Mouse (Mus musculus) myocyte (in vitro differentiated cells): Measurements from ENCODE around the gene Inf2. TPM values are rescaled to one million over a fixed set of nuclear protein-coding genes. Genes with fewer than 3 reads are reported as not detected.

Source experiments
- H3K27me3 ChIP-seq: one replicate; pipeline ENCODE4 v1.6.1; 2011; ENCODE audit not compliant: control insufficient read depth, insufficient read depth, insufficient read length
- H3K36me3 ChIP-seq: one replicate; pipeline ENCODE4 v1.6.1; 2011; ENCODE audit not compliant: control insufficient read depth, insufficient read depth
- H3K4me2 ChIP-seq: one replicate; pipeline ENCODE4 v1.6.1; 2011; ENCODE audit warnings: low read depth, control low read depth
- H3K4me3 ChIP-seq: one replicate; pipeline ENCODE4 v1.5.1; 2011; ENCODE audit warnings: mild to moderate bottlenecking, control low read depth, moderate library complexity
- H3K79me2 ChIP-seq: one replicate; pipeline ENCODE4 v1.6.1; 2011; ENCODE audit not compliant: control insufficient read depth, insufficient read depth
- H3ac ChIP-seq: one replicate; pipeline ENCODE4 v1.6.1; 2011; ENCODE audit not compliant: control insufficient read depth, insufficient read length
- CEBPB ChIP-seq: IDR thresholded peaks from 2 replicates; pipeline ENCODE4 v1.6.1; 2011; ENCODE audit warnings: mild to moderate bottlenecking, moderate library complexity; ENCODE audit not compliant: poor library complexity, insufficient read depth, severe bottlenecking
- E2F4 ChIP-seq: IDR thresholded peaks from one replicate; pipeline ENCODE4 v1.6.1; 2011; ENCODE audit warnings: mild to moderate bottlenecking, control low read depth, moderate library complexity; ENCODE audit not compliant: insufficient read depth
- MAX ChIP-seq: IDR thresholded peaks from one replicate; pipeline ENCODE4 v1.6.1; 2011; ENCODE audit warnings: low read depth, mild to moderate bottlenecking, control low read depth
- MYOD1 ChIP-seq, 3 experiments: IDR thresholded peaks; one replicate each; pipeline ENCODE4 v1.6.1; 2011; ENCODE audit warnings: control low read depth in 2 of 3, low read depth in 2 of 3, mild to moderate bottlenecking in 2 of 3, moderate library complexity in 1 of 3; ENCODE audit not compliant: insufficient read length in 2 of 3, control insufficient read depth in 1 of 3
- MYOG ChIP-seq, 3 experiments: IDR thresholded peaks; one replicate each; pipeline ENCODE4 v1.6.1; 2011; ENCODE audit warnings: control low read depth in 2 of 3, low read depth in 2 of 3, mild to moderate bottlenecking in 2 of 3; ENCODE audit not compliant: insufficient read length in 2 of 3, control insufficient read depth in 1 of 3, insufficient read depth in 1 of 3
- POLR2A ChIP-seq: IDR thresholded peaks from one replicate; pipeline ENCODE4 v1.6.1; 2011; ENCODE audit warnings: low read depth, mild to moderate bottlenecking, control low read depth, moderate library complexity; ENCODE audit not compliant: insufficient read length
- POLR2AphosphoS2 ChIP-seq: IDR thresholded peaks from one replicate; pipeline ENCODE4 v1.6.1; 2011; ENCODE audit warnings: low read depth, control low read depth; ENCODE audit not compliant: insufficient read length
- REST ChIP-seq: IDR thresholded peaks from one replicate; pipeline ENCODE4 v1.6.1; 2011; ENCODE audit warnings: mild to moderate bottlenecking, control low read depth, moderate library complexity; ENCODE audit not compliant: insufficient read depth, insufficient read length
- SRF ChIP-seq: IDR thresholded peaks from one replicate; pipeline ENCODE4 v1.6.1; 2011; ENCODE audit warnings: low read depth; ENCODE audit not compliant: control insufficient read depth, insufficient read length
- TCF12 ChIP-seq: IDR thresholded peaks from one replicate; pipeline ENCODE4 v1.6.1; 2011; ENCODE audit warnings: mild to moderate bottlenecking, control low read depth; ENCODE audit not compliant: poor library complexity, insufficient read depth, severe bottlenecking
- TCF3 ChIP-seq: IDR thresholded peaks from one replicate; pipeline ENCODE4 v1.6.1; 2011; ENCODE audit warnings: low read depth, control low read depth; ENCODE audit not compliant: insufficient read length
- USF1 ChIP-seq: IDR thresholded peaks from one replicate; pipeline ENCODE4 v1.6.1; 2011; ENCODE audit warnings: low read depth, mild to moderate bottlenecking, control low read depth, moderate library complexity
- polyA plus RNA-seq: library from polyadenylated mRNA; unstranded; fragments of >200 nt; fragmentation: generic; extraction: Trizol; gene quantifications from one replicate; pipeline ENCODE4 v1.2.1, GENCODE M21; 2012; ENCODE audit warnings: missing spikeins

Inf2 gene
- polyA plus RNA-seq, 1 experiment = 70.1 TPM

DNA sequence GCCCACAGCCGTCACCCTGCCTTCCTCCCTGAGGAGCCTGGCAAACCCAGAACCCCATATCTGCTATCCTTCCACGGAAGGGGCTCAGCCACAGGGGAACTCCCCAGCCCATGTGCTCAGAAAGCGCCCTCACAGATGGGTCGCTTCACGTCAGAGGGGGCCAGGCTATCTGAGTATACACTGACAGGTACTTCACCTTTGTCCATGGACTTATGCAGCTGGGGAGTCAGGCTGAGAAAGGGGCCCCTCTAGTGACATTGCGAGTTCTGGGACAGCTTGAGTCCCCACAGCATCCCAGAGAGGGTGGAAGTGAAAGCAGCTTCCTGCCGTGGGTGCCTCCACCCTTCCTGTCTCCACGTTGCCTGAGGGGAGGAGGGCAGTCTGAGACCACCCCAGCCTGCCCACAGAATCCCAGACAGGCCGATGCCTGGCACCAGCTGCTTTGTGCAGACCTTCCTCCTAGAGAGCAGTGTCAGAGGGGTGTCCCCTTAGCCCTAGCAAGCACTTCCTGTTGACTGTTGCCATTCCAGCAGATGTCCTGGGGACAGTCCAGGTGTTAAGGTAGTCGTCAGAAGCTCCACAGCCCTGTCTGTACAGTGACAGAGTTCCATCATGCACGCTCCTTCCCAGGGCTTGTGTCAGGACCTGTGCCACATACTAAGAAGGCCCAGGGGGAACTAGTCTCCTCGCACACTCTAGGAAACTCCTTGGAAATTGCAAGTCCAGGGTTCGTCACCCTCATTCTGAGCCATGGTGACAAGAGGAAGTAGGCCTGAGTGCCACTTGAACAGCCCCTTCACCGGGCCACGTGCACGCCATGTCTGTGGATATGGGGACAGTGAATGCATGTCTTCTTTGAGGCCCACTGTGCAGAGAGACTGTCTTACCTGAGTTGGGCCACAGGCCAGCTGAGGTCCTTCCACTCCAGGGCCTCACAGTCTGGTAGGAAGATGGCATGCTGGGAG, 5.6 kb downstream of the Inf2 start:
- no peak overlapping the region for H3ac ChIP-seq
- H3K79me2 ChIP-seq = peaks cover 95% of the 10 kb centered on the region
- H3K4me2 ChIP-seq = peak overlapping the region; percentile 53
- H3K27me3 ChIP-seq = no peaks in the 10 kb centered on the region
- no peaks in the 10 kb centered on the region for H3K36me3 ChIP-seq
- H3K4me3 ChIP-seq = no peak overlapping the region
- TF ChIP-seq TCF3 (no peak), MYOG (IDR thresholded peaks at IDR 0.05; ENCODE audit: control insufficient read depth in 1 of 3, insufficient read depth in 1 of 3, insufficient read length in 2 of 3, low read depth in 2 of 3) (no peak), POLR2A (no peak), TCF12 (no peak), MYOD1 (IDR thresholded peaks at IDR 0.05; ENCODE audit: control insufficient read depth in 1 of 3, insufficient read length in 2 of 3, low read depth in 2 of 3) (no peak), SRF (no peak), USF1 (no peak), MAX (no peak), E2F4 (no peak)

DNA sequence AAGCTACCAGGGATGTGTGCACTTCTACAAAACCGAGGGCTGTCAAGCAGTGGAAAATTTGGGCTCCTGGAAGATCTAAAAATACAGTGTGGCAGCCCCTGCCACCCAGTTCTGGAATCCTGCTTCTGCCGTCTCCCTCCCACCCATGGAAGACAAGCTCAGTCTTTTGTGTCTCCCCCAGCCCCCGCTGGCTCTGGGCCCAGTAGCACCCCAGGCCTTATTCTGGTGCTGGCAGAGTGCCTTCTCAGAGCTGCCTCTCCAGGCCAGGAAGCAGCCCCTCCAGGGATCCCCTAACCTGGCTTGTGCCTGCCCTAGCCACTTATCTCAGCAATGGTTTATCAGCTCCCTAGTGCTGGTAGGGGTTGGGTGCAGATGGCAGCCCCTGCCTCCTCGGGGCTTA, 6.4 kb downstream of the Inf2 start:
- Histone ChIP-seq H3K4me2 (peak overlapping the region; percentile 53), H3K36me3 (no peaks in the 10 kb centered on the region)

DNA sequence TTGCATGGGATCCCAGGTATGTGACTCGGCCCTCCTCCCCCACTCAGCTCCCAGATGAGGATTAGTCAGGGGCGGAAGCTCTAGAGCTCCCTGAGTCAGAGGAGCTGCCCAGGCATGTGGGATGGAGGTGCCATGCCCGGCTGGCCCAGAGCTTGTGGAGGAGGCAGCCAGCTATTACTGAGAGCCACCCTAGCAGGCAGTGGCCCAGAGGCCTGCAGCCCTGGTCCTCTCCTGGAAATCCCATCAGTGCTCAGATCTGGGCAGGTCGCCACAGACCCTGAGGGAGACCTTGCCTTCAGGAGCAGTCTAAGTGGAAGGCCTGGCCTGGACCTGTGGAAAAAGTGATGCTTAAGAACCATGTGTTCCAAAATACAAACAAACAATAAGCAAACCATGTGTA, 7.0 kb downstream of the Inf2 start:
- H3K4me2 ChIP-seq = peak overlapping the region; percentile 53
- H3K4me3 ChIP-seq = no peak overlapping the region
- no peaks in the 10 kb centered on the region for H3K36me3 ChIP-seq
- peaks cover 81% of the 10 kb centered on the region for H3K79me2 ChIP-seq
- no peaks in the 10 kb centered on the region for H3K27me3 ChIP-seq
- TF ChIP-seq POLR2A = peak; percentile 36
- no peak for TF ChIP-seq SRF
- H3ac ChIP-seq = no peak overlapping the region

More for the DNA sequence above, 6.4 kb downstream of the Inf2 start:
- Histone ChIP-seq H3K27me3 (no peaks in the 10 kb centered on the region), H3ac (no peak overlapping the region), H3K79me2 (peaks cover 88% of the 10 kb centered on the region), H3K4me3 (no peak overlapping the region)
- TF ChIP-seq MYOD1 (IDR thresholded peaks at IDR 0.05; ENCODE audit: control insufficient read depth in 1 of 3, insufficient read length in 2 of 3, low read depth in 2 of 3) (no peak), REST (no peak), TCF12 (no peak), POLR2A (no peak), CEBPB (no peak), USF1 (no peak), TCF3 (no peak), POLR2AphosphoS2 (no peak), MYOG (IDR thresholded peaks at IDR 0.05; ENCODE audit: control insufficient read depth in 1 of 3, insufficient read depth in 1 of 3, insufficient read length in 2 of 3, low read depth in 2 of 3) (no peak), SRF (no peak), MAX (no peak), E2F4 (no peak)

GRCm38 (mm10) chr12:112596454-112596853, 7.9 kb downstream of the Inf2 start:
- Histone ChIP-seq H3K4me3 (no peak overlapping the region), H3K27me3 (no peaks in the 10 kb centered on the region), H3K79me2 (peaks cover 73% of the 10 kb centered on the region), H3K4me2 (peak overlapping the region; percentile 53), H3K36me3 (no peaks in the 10 kb centered on the region), H3ac (no peak overlapping the region)
- TF ChIP-seq POLR2A = no peak

DNA sequence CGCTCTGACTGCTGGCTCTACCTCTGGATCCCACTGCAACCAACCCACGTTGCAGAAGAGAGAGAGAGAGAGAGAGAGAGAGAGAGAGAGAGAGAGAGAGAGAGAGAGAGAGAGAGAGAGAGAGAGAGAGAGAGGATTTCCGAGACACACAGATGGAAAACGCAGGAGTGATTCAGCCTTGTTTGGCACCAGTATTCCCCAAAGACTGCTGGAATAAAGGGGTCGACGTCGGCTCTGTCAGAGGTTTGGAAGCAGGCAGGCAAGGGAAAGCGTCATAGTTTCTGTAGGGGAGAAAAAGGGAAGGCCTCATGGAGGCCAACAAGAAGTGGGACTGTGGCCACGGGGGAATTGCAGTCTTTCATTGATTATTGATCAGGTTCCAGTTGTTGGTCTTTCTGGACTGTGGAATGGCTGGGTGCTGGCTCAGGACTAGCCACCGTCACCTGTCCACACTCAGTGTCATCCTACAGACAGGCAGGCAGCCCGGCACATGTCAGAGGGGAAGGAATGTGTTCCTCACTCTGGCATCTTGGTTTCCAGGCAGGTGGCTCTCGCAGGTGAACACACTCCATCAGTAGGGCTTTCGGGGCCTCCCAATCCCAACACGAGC, 8.4 kb downstream of the Inf2 start:
- H3K36me3 ChIP-seq = no peaks in the 10 kb centered on the region
- no peak overlapping the region for H3K4me2 ChIP-seq
- no peaks in the 10 kb centered on the region for H3K27me3 ChIP-seq
- no peak for TF ChIP-seq TCF3
- TF ChIP-seq REST = no peak
- no peak for TF ChIP-seq POLR2A
- no peak for TF ChIP-seq POLR2AphosphoS2
- TF ChIP-seq MYOG (IDR thresholded peaks at IDR 0.05; ENCODE audit: control insufficient read depth in 1 of 3, insufficient read depth in 1 of 3, insufficient read length in 2 of 3, low read depth in 2 of 3) = no peak
- no peak for TF ChIP-seq CEBPB
- TF ChIP-seq MAX = no peak
- TF ChIP-seq SRF = no peak
- TF ChIP-seq MYOD1 (IDR thresholded peaks at IDR 0.05; ENCODE audit: control insufficient read depth in 1 of 3, insufficient read length in 2 of 3, low read depth in 2 of 3) = no peak
- TF ChIP-seq E2F4 = no peak
- no peak for TF ChIP-seq USF1
- no peak for TF ChIP-seq TCF12
- H3K79me2 ChIP-seq = peaks cover 71% of the 10 kb centered on the region
- no peak overlapping the region for H3K4me3 ChIP-seq
- H3ac ChIP-seq = no peak overlapping the region
